Mouse (Mus musculus) megakaryocyte-erythroid progenitor cell, adult 5-6 weeks (primary cell): ENCODE results near the gene Zmiz1. TPM values are rescaled to one million over a fixed set of nuclear protein-coding genes. Genes with fewer than 3 reads are reported as not detected.

Experiments used
- ATAC-seq: replicated peaks from 2 replicates; pipeline ENCODE4 v1.8.0; 2016; ENCODE audit warnings: mild to moderate bottlenecking, inconsistent platforms; ENCODE audit not compliant: severe bottlenecking, poor library complexity, low FRiP score, low TSS enrichment
- total RNA-seq, 2 experiments: library from RNA; stranded (forward) in 1 of 2; stranded (reverse) in 1 of 2; fragments of 200-1000, 215-1000 nt in 1 of 2; fragments of >200 nt in 1 of 2; fragmentation: Nextera tagmentation in 1 of 2; gene quantifications; 2 replicates each; pipeline ENCODE4 v1.2.3; 2014 to 2017

Gene Zmiz1
- total RNA-seq, 2 experiments from 2014 or later, result 12.6 to 51.3 TPM

DNA sequence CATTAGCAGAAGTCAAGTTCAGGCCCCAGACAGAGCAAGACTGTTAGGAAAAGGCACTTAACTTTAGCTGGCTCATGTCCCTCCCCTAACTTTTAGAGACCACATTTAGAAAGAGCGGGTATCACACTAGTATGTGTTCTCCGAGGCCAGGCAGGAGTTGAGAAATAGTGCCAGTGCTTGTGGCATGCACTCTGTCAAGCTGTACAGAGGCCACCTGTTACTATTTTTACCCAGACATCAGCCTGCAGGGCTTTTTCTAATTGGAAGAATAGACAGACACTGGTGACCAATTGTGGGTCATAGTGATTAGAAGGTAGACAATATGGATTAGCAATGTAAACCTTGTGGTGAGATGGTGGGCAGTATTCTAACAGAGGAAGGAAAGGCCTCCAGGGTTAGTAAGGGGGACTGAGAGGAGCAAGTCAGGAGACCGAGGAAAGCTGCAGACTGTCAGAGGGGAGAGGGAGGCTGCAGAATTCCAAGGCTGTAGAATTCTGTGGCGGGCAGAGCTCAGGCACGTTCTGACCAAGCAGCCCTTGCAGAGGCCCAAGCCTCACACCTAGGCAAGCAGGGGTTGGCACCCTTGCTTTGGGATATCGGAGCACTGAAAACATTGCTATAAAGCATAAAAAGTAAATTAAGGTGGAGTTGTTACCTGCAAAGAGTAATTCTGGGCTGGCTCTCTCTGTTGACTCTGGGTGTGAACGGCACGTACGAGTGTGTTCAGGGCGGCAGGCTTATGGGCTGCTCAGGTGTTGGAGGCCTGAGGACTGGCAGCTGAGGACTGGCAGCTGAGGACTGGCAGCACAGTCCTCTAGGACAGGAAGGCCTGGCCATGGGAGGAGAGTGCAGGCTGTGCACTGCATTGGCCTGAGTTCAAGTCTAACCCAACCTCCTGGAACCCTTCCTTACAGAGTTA, 228.3 kb downstream of the Zmiz1 start:
- no peak for ATAC-seq

DNA sequence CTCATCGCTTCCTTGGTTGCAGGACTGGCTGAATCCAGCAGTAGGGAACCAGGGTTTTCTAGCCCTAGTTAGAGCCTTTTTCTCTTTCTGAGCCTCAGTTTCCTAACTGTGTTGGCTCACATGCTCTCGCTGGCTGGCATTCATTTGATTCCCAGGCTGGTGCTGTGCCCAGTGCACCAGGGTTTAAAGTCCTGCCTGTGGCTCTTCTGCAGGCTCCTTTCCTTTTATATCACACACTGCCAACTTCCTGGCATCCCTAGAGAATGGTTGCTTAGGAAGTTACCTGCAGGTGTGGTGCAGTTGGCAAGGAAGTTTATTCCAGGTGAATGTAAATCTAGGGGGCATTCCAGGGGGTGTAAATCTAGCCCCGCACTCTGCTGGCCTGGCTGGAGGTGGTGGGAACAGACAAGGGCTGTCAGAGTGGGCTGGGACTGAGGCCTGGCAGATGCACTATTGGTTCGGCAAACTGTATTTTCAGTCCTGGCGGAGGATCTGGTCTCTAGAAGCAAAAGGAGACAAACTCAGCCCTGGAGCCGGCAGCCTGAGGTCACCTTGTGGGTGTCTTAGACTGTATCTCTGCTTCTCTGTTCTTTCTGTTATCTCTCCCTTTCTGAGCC, 234.4 kb downstream of the Zmiz1 start:
- peak; percentile 14 for ATAC-seq

DNA sequence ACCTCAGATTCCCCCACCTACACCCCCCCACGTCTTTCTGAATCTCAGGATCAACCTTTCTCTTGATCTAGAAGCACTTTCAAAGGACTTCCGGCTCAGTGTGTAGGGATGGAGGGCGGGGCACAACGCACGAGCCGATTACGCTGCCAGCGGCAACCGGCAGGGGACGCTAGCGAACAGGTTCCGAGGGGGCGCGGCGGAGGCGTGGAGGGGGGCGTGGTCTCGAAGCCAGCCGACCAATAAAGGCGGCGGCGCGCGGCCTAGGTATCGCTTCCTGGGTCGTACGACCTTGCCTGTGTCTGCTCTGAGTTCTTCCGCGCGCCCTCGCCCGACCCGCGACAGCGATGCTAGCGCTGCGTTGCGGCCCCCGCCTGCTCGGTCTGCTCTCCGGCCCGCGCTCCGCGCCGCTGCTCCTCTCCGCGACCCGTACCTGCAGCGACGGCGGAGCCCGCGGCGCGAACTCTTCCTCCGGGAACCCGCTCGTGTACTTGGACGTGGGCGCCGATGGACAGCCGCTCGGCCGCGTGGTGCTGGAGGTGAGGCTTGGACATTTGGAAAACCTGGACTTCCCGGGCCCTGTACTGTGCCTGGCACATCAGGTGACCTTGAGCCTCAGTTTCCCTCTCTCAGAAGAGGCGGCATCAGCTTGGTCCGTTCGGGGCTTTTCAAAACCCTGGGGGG, 235.0 kb downstream of the Zmiz1 start, which contains the start of gene Ppif:
Ppif (plus strand) TSS at position 267 of the 681 bp plus-strand sequence.
- ATAC-seq, result peak; percentile 88

DNA sequence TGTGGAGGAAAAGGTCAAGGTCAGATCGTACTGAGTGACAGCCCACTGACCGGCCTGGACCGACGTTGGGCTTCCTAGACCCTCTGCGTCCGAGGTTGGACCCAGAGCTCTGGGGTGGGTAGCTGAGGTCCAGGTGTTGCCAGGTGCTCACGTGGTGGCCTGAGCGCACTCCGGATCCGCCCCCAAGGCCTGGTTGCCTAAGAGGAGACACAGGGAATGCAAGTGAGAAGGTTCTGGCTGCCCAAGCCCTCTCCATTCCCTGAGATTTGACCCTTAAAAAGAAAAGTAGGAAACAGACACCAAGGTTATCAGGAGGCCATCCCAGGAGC, 235.5 kb downstream of the Zmiz1 start:
- no peak for ATAC-seq

DNA sequence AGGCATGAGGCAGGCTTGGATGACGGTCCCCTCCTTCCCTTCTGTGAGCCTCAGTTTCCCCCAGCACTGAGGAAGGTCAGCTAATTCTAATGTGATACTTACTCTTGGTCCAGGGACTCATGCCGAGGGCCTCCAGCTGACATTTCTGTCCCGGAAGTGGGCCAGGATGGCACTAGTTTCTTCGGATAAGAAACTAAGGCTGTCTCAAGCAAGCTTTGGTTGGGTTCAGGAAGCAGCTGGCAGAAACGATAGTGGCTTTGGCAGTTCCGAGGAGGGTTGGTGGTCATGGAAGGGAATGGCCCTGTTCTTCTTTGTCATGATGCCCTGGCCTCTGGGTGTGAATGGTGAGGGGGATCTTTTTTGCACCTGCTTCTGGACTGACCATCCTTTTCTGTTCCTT, 236.1 kb downstream of the Zmiz1 start:
- peak; percentile 79 for ATAC-seq

DNA sequence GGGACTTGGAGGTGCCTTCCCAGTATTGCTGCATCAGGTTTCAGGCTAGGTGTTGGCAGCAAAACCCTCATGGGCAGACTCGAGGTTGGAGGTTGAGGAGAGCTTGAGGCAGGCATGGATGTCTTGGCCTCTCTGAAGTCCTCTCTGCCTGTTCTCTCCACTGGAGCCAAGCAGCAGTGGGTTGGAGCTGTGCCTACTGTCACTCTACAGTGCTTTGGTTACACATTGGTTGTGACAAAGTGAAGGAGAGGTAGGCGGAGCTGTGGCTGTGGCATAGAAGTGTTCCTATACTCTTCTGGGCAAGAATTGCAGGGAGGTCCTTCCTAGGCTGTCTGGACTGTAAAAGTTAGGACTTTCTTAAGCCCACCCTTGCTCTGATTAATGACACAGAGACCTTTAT, 237.4 kb downstream of the Zmiz1 start:
- no peak for ATAC-seq

DNA sequence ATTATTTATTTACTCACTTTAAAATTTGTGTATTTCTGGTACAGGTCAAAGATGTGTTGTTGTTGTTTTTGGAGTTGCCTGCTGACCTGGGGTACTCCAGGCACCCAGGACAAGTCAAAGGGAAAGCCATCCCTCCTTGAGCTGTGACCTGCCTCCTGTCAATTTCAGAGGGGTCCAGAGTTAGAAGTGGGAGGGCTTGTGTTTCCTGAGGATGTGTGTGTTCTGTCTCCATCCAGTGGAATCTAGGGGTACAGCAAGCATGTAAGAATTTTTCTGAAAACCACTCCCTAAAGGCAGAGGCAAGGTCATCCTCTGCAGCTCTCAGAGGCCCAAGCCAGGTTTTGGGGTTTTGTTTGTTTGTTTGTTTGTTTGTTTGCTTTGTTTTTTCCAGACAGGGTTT, 243.0 kb downstream of the Zmiz1 start:
- peak; percentile 71; the same call in 1 of the 2 replicates for ATAC-seq

DNA sequence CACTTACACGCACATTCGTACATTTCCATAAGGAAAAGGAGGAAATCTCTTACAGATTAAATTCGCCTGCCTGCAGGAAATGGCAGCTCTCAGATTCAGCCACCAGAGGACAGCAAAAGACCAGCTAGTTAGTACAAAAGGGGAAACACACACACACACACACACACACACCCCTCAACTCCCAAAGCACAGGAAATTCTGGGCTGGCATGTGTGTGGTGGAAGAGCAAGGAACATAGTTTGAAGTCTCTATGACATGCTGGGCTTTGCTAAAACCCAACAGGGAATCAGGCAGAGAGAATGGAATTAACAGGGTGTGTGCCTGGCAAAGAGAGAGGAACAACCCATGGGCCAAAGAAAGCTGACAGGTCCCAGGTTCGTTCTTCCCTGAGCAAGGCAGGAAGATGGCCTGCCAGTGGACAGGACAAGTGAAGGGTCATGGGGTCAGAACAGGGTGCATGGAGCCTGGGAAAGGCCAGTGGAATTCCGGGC, 248.8 kb downstream of the Zmiz1 start:
- ATAC-seq, result no peak

DNA sequence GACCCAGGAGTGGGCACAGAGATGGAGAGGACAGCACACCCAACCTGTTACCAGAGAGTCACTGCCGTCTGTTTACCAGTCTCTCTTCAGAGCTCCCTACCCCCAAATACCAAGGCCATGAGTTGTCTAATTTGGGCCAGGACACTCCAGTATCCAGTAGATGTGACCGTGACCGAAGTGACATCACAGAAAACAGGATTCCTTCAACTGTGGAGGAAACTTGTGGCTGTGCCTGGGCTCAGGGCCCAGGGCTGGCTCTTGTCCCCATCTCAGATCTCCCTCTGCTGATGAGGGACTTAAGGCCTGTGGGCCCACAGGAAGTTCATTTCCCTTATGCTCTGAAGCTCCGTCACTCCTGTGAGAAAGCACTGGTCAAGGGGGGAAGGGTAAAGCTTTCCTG, 249.5 kb downstream of the Zmiz1 start:
- ATAC-seq, result no peak

DNA sequence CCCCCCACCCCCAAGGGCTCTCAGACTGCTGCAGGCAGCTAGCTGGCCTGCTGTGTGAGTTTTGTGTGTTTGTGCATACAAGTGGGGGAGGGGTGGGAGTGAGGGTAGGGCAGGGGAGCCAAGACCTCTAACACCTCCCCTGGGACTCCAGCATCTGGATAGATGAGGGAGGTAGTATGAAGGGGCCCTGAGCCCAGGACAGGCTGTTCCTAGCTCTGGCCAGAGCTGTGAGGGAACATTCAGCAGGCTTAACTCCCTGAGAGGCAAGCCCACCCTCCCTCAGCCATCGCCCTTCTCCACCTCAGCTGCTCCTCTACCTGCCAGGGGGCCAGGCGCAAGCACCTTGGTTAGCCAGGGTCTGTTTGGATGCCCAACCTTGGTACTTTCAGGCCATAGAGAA, 249.9 kb downstream of the Zmiz1 start:
- no peak for ATAC-seq

DNA sequence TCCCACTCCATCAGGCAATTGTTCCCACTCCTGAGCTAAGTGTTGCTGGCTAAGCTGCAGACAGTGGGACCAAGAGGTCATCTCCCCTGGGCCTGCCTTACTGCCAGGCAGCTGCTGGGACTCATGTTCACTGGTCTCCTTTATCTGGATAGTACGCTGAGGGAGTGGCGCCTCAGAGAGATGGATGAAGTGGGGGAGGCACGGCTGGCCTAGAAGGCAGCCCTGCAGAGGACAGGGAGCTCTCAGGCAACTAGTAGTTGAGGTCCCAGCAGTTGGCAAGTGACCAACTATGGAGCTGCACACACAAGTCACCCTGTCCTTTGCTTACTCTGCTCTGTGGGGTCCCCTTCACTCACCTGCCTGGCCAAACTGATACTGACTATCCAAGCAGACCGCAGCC, 251.1 kb downstream of the Zmiz1 start:
- peak; percentile 71 for ATAC-seq

DNA sequence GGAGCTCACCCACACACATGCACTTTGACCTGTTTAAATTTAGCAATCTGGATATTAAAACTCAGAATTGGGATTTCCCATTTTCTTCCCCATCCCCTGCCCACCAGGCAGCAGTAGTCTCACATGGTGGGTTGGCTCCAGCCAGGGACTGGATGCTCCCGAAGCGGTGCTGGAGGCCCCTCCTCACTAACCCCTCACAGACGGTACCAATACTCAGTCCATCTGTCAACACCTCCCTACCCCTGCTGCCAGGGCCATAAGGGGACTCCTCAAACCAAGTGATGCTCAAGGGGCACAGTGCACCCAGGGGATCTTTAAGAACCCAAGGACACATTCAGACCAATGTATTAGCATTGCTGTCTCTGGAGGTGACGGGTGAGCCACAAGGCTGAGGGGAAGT, 251.7 kb downstream of the Zmiz1 start:
- no peak for ATAC-seq

DNA sequence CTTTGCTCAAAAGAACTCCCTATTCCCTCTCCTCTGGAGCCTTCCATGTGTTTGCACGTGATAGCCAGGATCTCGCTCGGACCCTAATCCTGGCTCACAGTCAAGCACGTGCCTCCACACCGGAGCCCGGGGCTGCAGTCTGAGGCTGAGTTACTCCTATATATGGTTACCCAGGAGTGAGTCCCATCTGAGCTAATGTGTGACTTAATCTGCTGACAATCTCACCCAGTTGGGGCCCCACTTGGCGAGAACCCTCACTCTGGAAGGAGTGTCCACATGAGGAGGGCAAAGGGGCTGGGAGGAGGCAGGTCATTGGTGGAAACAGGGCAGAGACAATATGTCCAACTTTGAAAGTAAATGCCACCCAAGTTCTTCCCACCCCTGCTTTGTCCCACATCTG, 252.2 kb downstream of the Zmiz1 start:
- ATAC-seq, result no peak

DNA sequence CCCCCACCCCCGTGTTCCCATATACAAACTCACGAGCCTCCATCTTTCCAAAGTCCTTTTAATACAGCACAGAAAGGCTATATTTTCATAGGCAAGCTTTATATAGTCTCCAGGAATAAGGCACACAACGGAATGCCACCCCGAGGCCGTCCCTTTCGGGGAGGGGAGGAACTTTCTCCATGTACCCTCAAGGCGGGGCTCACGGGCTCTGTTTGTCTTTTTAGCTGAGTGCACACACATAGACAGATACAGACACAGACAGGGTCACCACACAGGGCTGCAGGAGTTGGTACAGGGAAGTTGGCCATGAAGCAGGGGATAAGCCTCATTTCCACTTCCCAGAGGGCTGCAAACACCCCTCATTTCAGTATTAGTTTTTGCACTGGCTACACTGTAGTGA, 252.6 kb downstream of the Zmiz1 start:
- no peak for ATAC-seq

DNA sequence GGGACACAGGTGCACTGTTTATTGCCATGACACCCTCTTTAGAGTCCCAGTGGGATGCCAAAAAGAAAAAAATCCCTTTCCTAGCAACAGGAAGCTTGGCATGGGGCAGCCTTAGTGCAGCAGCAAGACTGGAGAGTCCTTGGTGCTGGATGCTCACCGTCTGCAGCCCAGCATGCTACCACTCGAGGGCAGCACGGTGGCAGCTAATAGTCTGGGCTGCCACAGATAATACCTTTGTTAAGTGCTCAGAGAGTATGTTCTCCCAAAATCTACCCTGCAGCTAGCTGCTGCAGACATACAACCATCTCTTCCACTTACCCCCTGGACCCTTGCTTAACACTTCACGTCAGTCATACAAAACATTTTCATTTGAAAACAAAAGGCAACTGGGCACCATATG, 254.5 kb downstream of the Zmiz1 start:
- no peak for ATAC-seq

Other genes with a start within 250 kb of the Zmiz1 start
- 142 and 159 TPM in 2 replicates for gene Ppif, start 235.0 kb downstream of the Zmiz1 start, total RNA-seq (2014; fragmentation: Nextera tagmentation)
- gene Ppif, start 235.0 kb downstream of the Zmiz1 start, total RNA-seq (2017), result 42.9 and 55.8 TPM in 2 replicates